Mouse (Mus musculus): ENCODE data around the gene Hspb9. TPM values are rescaled to one million over a fixed set of nuclear protein-coding genes. Genes with fewer than 3 reads are reported as not detected.

Hspb9 gene
- polyA plus RNA-seq, 1 experiment from 2014 or later: 0.52 TPM

DNA sequence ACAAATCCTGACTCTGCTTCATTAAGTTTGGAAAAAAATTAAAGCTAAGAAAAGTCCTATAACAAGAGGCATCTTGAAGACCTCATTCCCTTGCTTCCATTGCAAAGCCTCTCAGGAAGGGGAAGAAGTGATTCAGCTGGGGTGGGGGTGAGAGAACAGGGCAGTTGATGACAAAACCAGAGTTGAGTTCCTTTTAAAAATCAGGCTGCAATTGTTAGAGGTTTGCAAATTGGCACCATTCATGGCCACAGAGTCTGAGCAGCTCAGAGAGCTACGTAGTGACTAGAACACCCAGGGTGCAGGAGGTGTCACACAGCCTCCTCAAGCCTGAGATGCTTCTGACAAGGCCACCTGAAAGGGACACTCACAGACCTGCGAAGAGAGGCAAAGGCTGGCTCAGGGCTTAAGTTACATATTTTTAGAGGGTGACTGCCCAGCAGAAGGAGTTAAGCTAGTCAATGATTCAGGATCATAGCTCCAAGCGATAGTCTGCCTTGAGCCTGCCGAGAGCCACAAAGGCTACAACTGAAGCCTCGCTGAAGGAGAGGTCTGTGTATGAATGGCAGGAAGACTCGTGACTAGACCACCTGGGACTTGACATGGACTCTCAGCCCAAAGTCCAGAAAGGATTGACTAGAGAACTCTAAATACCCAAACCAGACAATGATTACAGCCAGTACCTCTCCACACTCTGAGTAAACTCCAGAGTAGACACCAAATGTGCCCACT is 17.0 kb downstream of the Hspb9 start:
- Histone ChIP-seq H3K4me1 (ENCODE audit: control insufficient read depth, insufficient read depth, low read length) (no peaks in the 10 kb centered on the region), H3K27ac (ENCODE audit: low read depth, low read length) (no peak overlapping the region), H3K27me3 (ENCODE audit: control insufficient read depth, insufficient read depth, low read length) (no peaks in the 10 kb centered on the region), H3K4me3 (ENCODE audit: low read depth, low read length) (no peak overlapping the region), H3K9me3 (ENCODE audit: control insufficient read depth, low read length) (no peaks in the 10 kb centered on the region), H3K36me3 (ENCODE audit: control insufficient read depth, insufficient read depth, low read length) (no peaks in the 10 kb centered on the region), H3K9ac (ENCODE audit: low read length) (no peak overlapping the region), H3K4me2 (no peak overlapping the region)
- DNase-seq (ENCODE audit: low spot score, missing footprints) (no peak), ATAC-seq (ENCODE audit: low FRiP score) (no peak)
- WGBS: 87% methylated on average over 6 of the region's 6 CpGs

DNA sequence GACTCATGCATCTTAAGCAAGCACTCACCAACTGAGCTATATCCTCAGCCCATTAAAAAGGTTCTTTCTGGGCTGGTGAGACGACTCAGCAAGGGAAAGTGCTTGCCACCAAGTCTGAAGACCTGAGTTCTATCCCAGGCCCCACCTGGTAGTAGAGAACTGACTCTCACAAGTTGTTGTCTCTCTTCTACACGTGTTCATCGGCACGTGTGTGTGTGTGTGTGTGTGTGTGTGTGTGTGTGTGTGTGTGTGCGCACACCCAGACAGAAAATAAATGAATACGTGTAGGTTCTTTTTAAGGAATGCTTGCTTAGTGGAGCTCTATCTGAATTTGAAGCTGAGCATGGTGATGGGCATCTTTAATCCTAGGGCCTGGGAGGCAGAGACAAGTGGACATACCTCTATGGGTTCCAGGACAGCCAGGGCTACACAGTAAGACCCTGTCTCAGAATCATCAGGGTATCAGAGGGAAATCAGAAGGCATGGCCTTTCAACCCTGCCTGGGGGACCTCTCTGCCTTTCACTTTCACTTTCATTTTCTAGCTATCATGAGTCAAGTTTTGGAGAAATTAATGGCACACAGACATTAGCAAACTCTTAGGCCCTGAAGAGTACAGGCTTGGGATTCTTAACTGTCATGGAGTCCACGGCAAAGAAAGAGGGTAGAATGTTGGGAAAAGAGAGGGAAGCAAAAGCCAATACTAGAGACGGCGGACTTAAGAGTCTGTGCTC is 21.6 kb downstream of the Hspb9 start:
- Histone ChIP-seq H3K27me3 (ENCODE audit: control insufficient read depth, insufficient read depth, low read length) (no peaks in the 10 kb centered on the region), H3K4me2 (no peak overlapping the region), H3K4me3 (ENCODE audit: low read depth, low read length) (no peak overlapping the region), H3K4me1 (ENCODE audit: control insufficient read depth, insufficient read depth, low read length) (peaks cover 9% of the 10 kb centered on the region), H3K9me3 (ENCODE audit: control insufficient read depth, low read length) (no peaks in the 10 kb centered on the region), H3K9ac (ENCODE audit: low read length) (no peak overlapping the region), H3K36me3 (ENCODE audit: control insufficient read depth, insufficient read depth, low read length) (no peaks in the 10 kb centered on the region), H3K27ac (ENCODE audit: low read depth, low read length) (no peak overlapping the region)
- ATAC-seq (ENCODE audit: low FRiP score) (no peak), DNase-seq (ENCODE audit: low spot score, missing footprints) (no peak)
- 87% methylated on average over 9 of the region's 9 CpGs for WGBS

DNA sequence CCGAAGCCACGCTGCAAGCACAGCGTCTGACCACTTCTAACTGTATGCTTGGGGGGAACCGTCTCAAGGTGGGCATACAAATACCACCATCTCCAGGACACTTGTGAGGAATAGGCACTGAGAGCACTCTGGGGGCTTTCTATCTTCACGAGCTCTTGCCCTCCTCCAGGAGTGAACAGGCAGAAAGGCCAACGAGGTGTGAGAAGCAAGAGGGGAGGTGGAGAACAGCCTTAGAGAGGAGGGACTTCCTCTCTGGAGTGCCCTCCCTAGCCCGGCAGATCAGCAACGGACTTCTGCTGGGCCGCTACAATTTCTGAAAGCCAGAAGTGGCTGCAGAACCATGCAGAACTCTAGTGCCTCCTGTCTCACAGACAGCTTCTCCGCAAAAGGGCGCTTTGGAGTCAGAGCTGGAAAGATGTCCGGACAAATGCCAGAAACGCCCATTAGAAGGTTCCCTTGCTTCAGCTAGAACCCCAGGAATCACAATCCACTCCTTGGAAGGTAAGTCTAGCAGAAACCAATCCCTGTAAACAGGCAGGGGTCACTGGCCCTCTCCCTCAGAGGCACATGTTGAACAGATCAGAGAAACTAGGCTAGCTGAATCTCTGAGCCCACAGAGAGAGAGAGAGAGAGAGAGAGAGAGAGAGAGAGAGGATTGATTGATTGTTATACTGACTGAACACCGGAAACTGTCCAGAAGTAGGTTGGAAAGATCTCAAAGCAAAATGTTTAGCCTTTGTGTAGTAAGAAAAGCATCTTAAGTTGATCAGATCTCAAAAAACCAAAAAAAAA is 22.5 kb downstream of the Hspb9 start:
- no peak overlapping the region; the same call in 1 of the 2 replicates for H3K9ac ChIP-seq (ENCODE audit: low read length)
- DNase-seq (ENCODE audit: low spot score, missing footprints): no peak
- H3K4me2 ChIP-seq: no peak overlapping the region

DNA sequence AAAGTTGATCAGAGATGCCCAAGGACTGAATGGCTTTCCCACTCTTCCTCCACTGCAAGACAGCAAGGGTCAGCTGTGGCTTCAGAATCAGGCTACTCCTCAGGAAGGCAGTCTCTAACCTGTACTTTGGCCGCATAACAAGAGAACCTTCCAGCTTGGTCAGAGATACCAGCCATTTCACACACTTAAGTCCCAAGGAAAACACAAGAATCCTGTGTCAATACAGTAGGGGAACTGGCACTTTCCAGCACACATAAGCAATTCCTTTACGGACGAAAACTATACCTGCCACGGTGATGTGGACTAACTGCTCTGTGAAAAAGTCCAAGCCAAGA is 23.1 kb downstream of the Hspb9 start:
- peak overlapping the region; percentile 84 for H3K4me2 ChIP-seq
- peaks cover 9% of the 10 kb centered on the region for H3K4me1 ChIP-seq (ENCODE audit: control insufficient read depth, insufficient read depth, low read length)
- DNase-seq (ENCODE audit: low spot score, missing footprints) (no peak), ATAC-seq (ENCODE audit: low FRiP score) (no peak)
- H3K27ac ChIP-seq (ENCODE audit: low read depth, low read length): no peak overlapping the region
- no peaks in the 10 kb centered on the region for H3K36me3 ChIP-seq (ENCODE audit: control insufficient read depth, insufficient read depth, low read length)
- H3K9me3 ChIP-seq (ENCODE audit: control insufficient read depth, low read length): no peaks in the 10 kb centered on the region
- H3K9ac ChIP-seq (ENCODE audit: low read length): peak overlapping the region; percentile 96
- 87% methylated on average over 4 of the region's 4 CpGs for WGBS
- no peaks in the 10 kb centered on the region for H3K27me3 ChIP-seq (ENCODE audit: control insufficient read depth, insufficient read depth, low read length)
- peak overlapping the region; percentile 94; the same call in 1 of the 2 replicates for H3K4me3 ChIP-seq (ENCODE audit: low read depth, low read length)

More for the DNA sequence above, 22.5 kb downstream of the Hspb9 start:
- H3K4me3 ChIP-seq (ENCODE audit: low read depth, low read length): no peak overlapping the region
- ATAC-seq (ENCODE audit: low FRiP score): no peak
- H3K4me1 ChIP-seq (ENCODE audit: control insufficient read depth, insufficient read depth, low read length): peaks cover 9% of the 10 kb centered on the region
- WGBS: 79% methylated on average over 14 of the region's 14 CpGs
- H3K27me3 ChIP-seq (ENCODE audit: control insufficient read depth, insufficient read depth, low read length): no peaks in the 10 kb centered on the region
- H3K27ac ChIP-seq (ENCODE audit: low read depth, low read length): no peak overlapping the region
- H3K9me3 ChIP-seq (ENCODE audit: control insufficient read depth, low read length): no peaks in the 10 kb centered on the region
- H3K36me3 ChIP-seq (ENCODE audit: control insufficient read depth, insufficient read depth, low read length): no peaks in the 10 kb centered on the region

DNA sequence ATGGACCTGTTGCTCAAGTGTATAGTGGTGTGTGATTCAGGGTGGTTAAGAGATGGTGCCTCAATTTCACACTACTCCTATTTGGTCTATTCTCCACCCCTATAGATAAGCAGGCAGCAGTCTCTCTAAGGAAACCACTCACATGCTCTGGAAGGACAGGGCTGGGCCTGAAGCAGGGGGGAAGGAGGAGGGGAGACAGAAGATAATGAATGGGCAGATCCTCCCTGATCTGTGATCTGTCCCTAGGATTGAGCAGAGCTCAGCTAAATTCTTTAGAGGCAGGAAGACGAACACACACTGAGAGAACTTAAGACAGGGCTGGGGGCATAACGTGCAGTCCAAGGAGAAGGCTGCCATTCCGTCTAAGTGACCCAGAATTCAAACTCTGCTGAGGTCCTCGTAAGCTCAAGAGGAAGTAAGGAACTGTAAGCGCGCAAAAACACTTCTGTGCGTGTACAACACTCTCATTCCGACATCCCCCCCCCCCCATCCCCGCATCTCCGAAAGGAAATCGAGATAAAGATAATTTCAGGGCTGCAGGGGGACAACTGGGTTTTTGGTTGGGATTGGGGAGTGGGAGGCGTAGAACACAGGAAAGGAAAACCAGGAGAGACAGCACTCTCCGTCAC is 23.6 kb downstream of the Hspb9 start:
- DNase-seq (ENCODE audit: low spot score, missing footprints) (no peak), ATAC-seq (ENCODE audit: low FRiP score) (no peak)
- Histone ChIP-seq H3K9ac (ENCODE audit: low read length) (peak overlapping the region; percentile 96), H3K27me3 (ENCODE audit: control insufficient read depth, insufficient read depth, low read length) (no peaks in the 10 kb centered on the region), H3K27ac (ENCODE audit: low read depth, low read length) (no peak overlapping the region), H3K36me3 (ENCODE audit: control insufficient read depth, insufficient read depth, low read length) (no peaks in the 10 kb centered on the region), H3K9me3 (ENCODE audit: control insufficient read depth, low read length) (no peaks in the 10 kb centered on the region), H3K4me3 (ENCODE audit: low read depth, low read length) (peak overlapping the region; percentile 94), H3K4me1 (ENCODE audit: control insufficient read depth, insufficient read depth, low read length) (peaks cover 9% of the 10 kb centered on the region), H3K4me2 (peak overlapping the region; percentile 84)
- 2% methylated on average over 13 of the region's 13 CpGs for WGBS

DNA sequence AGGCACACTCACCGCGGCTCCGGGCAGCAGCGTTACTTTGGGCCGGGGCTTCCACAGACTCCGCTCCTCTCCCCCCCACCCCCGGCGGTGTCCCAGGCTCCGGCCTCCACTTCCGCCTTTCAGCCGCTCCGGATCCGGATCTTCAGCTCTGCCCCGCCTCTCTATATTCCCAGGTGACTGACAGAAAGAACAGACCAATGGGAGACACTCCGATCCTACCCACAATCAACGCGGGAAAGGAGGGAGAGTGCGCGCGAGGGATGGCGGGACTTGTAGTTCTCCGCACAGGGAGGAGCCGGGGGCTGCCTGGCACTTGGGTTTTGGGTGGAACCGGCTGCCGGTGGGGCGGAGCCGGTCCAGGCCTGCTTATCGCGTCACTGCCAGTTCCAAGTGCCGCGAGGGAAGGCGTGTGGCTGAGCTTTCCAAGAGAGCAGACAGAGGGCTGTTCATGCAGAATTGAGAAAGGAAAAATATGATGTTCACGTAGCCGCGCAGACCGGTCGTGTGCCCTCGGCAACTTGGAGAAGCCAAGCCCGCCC is 24.5 kb downstream of the Hspb9 start, which contains the start of gene Rab5c:
Gene Rab5c, minus strand, starts transcription at position 150 of the 539 bp plus-strand sequence.
- Histone ChIP-seq H3K27ac (ENCODE audit: low read depth, low read length) (peak within 1 kb of the TSS; percentile 13; the same call in 1 of the 2 replicates), H3K4me2 (peak within 1 kb of the TSS; percentile 84), H3K36me3 (ENCODE audit: control insufficient read depth, insufficient read depth, low read length) (no peaks in the 10 kb centered on the region), H3K4me1 (ENCODE audit: control insufficient read depth, insufficient read depth, low read length) (peaks cover 9% of the 10 kb centered on the region), H3K4me3 (ENCODE audit: low read depth, low read length) (peak within 1 kb of the TSS; percentile 94), H3K9ac (ENCODE audit: low read length) (peak within 1 kb of the TSS; percentile 96), H3K27me3 (ENCODE audit: control insufficient read depth, insufficient read depth, low read length) (no peaks in the 10 kb centered on the region), H3K9me3 (ENCODE audit: control insufficient read depth, low read length) (no peaks in the 10 kb centered on the region)
- DNase-seq (ENCODE audit: low spot score, missing footprints) (peak; percentile 99), ATAC-seq (ENCODE audit: low FRiP score) (peak; percentile 99)
- WGBS: under 1% methylated on average over 39 of the region's 39 CpGs

DNA sequence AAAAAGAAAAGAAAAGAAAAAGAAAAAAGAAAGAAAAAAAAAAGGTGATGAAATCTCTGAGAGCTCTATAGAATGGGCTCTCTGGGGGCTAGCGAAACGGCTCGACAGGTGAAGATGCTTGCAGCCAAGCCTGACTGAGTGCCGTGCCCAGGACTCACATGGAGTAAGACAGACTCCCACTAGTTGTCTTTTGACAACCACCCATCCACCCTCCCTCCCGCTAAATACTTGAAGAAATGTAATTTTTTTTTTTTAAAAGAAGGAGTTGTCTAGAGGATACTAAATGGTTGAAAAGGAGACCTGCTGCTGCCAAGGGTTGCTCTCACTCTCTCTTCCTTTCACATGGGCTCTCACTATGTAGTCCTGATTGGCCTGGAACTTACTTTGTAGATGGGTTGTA is 25.1 kb downstream of the Hspb9 start:
- WGBS: 22% methylated on average over 5 of the region's 5 CpGs
- ATAC-seq (ENCODE audit: low FRiP score) (no peak), DNase-seq (ENCODE audit: low spot score, missing footprints) (no peak)
- H3K9me3 ChIP-seq (ENCODE audit: control insufficient read depth, low read length): no peaks in the 10 kb centered on the region
- no peaks in the 10 kb centered on the region for H3K36me3 ChIP-seq (ENCODE audit: control insufficient read depth, insufficient read depth, low read length)
- peaks cover 9% of the 10 kb centered on the region for H3K4me1 ChIP-seq (ENCODE audit: control insufficient read depth, insufficient read depth, low read length)
- peak overlapping the region; percentile 62 for H3K9ac ChIP-seq (ENCODE audit: low read length)
- H3K4me3 ChIP-seq (ENCODE audit: low read depth, low read length): peak overlapping the region; percentile 94
- H3K4me2 ChIP-seq: peak overlapping the region; percentile 49
- no peaks in the 10 kb centered on the region for H3K27me3 ChIP-seq (ENCODE audit: control insufficient read depth, insufficient read depth, low read length)
- H3K27ac ChIP-seq (ENCODE audit: low read depth, low read length): no peak overlapping the region

DNA sequence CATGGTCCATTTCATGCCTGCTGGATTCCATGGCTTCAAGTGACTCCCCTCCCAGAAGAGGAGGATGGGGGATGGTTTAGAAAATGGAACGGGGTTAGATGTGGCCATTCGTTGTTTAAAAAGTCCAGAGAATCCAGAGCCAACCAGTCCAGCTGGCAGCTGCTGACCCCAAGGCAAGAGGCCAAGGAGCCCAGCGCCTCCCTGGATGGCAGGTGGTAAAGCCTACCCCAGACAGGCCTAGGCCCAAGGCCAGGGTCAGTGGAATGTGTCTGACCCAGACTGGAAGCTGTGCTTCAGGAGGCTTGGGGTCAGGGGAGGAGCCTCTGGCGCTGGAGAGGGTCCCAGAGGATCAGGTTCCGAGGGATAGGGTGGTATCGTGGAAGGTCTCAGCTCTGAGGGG is 27.7 kb downstream of the Hspb9 start:
- WGBS: 72% methylated on average over 6 of the region's 6 CpGs
- no peaks in the 10 kb centered on the region for H3K36me3 ChIP-seq (ENCODE audit: control insufficient read depth, insufficient read depth, low read length)
- H3K4me2 ChIP-seq: no peak overlapping the region
- H3K4me1 ChIP-seq (ENCODE audit: control insufficient read depth, insufficient read depth, low read length): peaks cover 9% of the 10 kb centered on the region
- ATAC-seq (ENCODE audit: low FRiP score) (no peak), DNase-seq (ENCODE audit: low spot score, missing footprints) (no peak)
- H3K9ac ChIP-seq (ENCODE audit: low read length): no peak overlapping the region
- H3K4me3 ChIP-seq (ENCODE audit: low read depth, low read length): no peak overlapping the region
- H3K27me3 ChIP-seq (ENCODE audit: control insufficient read depth, insufficient read depth, low read length): no peaks in the 10 kb centered on the region
- no peaks in the 10 kb centered on the region for H3K9me3 ChIP-seq (ENCODE audit: control insufficient read depth, low read length)
- H3K27ac ChIP-seq (ENCODE audit: low read depth, low read length): no peak overlapping the region

All from midbrain, embryonic 11.5 days (tissue).